Mouse (Mus musculus) layer of hippocampus, postnatal 10 days (tissue): ENCODE results near the gene Zfp36l3. TPM values are rescaled to one million over a fixed set of nuclear protein-coding genes. Genes with fewer than 3 reads are reported as not detected.

Experiments used
- DNase-seq, 2 experiments: peaks; one replicate each; pipeline ENCODE4 v3.0.0; 2021; ENCODE audit warnings: low spot score in 2 of 2
- long read RNA-seq: library from polyadenylated mRNA; stranded (forward); transcript quantifications from one replicate; pipeline ENCODE4 v2.0.0, GENCODE M21; 2023
- total RNA-seq, 2 experiments: library from RNA; stranded (reverse); gene quantifications; 2 replicates each; pipeline ENCODE4 v1.2.3; 2021

The Zfp36l3 gene
- total RNA-seq = not detected
- long read RNA-seq = 0 reads

DNA sequence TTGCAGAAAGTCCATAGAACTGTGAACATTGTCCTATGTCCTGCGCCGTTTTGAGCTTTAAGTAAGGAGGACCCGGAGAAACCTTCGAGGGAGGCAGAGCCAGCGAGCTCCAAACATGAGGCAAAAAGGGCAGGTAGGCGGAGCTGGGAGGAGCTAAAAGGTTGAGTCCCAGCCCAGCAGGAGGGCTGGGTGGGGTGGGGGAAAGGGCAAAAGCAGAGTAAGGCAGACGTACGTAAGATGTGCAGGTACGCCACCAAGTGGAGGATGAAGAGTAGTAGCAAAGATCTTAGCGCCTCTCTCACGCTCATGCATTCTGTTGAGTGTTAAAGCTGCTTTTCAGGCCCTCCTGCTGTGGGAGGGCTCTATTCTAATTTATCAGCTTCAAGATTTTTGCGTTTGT lies at the start of gene Zfp36l3:
Gene Zfp36l3, minus strand, starts transcription at position 119 of the 400 bp plus-strand sequence.
- DNase-seq = no peak

GRCm38 (mm10) chrX:53799074-53799473 lies 22.9 kb upstream of the Zfp36l3 start:
- DNase-seq = no peak

- DNase-seq = peak in 1 of 2 experiments; percentile 3
These were observed 21.3 kb upstream of the Zfp36l3 start, which contains the start of gene Xlr for GRCm38 (mm10) chrX:53797519-53797918. Gene Xlr, minus strand, starts transcription at chrX:53797706.

DNA sequence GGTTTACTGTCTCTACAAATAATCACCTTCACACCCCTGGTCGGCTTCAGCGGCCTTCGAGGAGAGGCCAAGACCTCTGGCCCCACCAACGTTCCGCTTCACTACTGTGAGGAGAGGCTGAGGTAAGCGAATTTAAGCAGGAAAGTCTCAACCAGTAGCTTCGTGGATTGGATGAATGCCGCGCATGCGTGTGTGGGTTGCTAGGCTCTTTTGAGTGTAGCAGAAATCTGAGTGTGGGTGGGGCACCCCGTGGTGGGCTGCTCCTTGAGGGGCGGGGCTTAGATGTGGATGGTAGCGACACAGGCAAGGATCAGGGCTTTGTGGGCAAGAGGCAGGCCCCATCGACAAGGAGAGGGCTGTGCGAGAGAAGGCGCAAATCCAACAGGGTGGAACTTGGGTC lies 18.5 kb downstream of the Zfp36l3 start, which contains the start of gene 1700013H16Rik:
Gene 1700013H16Rik, minus strand, starts transcription at position 96 of the 400 bp plus-strand sequence.
- no peak for DNase-seq

GRCm38 (mm10) chrX:53752851-53753250 lies 23.3 kb downstream of the Zfp36l3 start:
- no peak for DNase-seq

GRCm38 (mm10) chrX:53728967-53729366 lies 47.2 kb downstream of the Zfp36l3 start:
- no peak for DNase-seq

DNA sequence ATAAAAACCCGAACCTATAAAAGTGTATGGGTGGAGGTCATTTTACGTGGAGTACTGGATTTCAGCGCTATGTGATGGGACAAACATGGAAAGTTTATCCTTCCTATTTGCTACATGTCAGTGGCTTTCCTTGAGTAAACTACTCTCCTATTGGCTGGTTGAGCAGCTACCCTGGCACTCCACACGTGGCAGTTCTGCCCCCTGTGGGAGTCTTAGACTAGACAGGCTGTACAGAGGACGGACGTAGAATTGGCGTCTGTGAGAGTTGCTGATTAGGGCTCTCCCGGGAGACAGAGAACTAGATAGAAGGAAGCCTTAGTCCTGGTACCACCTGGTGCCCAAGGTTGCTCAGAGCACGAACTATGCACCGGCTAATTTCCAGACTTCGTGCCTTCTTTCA lies 51.6 kb downstream of the Zfp36l3 start, which contains the start of gene 4930502E18Rik:
Gene 4930502E18Rik, plus strand, starts transcription at position 231 of the 400 bp plus-strand sequence.
- no peak for DNase-seq

Other genes starting within 250 kb of the Zfp36l3 start
- 100 to 1,000 TPM; 116 to 128 TPM for gene Rtl8c, start 168.4 kb downstream of the Zfp36l3 start, total RNA-seq
- gene Gm14597, start 167.4 kb downstream of the Zfp36l3 start, total RNA-seq = not detected
- gene Rtl8a, start 132.7 kb downstream of the Zfp36l3 start, total RNA-seq = 100 to 1,000 TPM; 189 to 270 TPM
- gene Rtl8b, start 106.0 kb downstream of the Zfp36l3 start, total RNA-seq = 100 to 1,000 TPM; 168 to 188 TPM
- under 1 TPM in 1 of 2 experiments, not detected in 1; 0.31 TPM for gene 4930502E18Rik, start 51.6 kb downstream of the Zfp36l3 start, total RNA-seq
- not detected for gene 1700013H16Rik, start 18.6 kb downstream of the Zfp36l3 start, total RNA-seq
- gene Xlr, start 21.3 kb upstream of the Zfp36l3 start, total RNA-seq = 1 to 10 TPM; 1.2 to 1.4 TPM